Mouse (Mus musculus) myocyte (in vitro differentiated cells): ENCODE data around the gene Tent4a.

Experiments used
- E2F4 ChIP-seq: IDR thresholded peaks from one replicate; pipeline ENCODE4 v1.6.1; 2011; ENCODE audit warnings: mild to moderate bottlenecking, control low read depth, moderate library complexity; ENCODE audit not compliant: insufficient read depth
- MYOG ChIP-seq, 3 experiments: IDR thresholded peaks; one replicate each; pipeline ENCODE4 v1.6.1; 2011; ENCODE audit warnings: control low read depth in 2 of 3, low read depth in 2 of 3, mild to moderate bottlenecking in 2 of 3; ENCODE audit not compliant: insufficient read length in 2 of 3, control insufficient read depth in 1 of 3, insufficient read depth in 1 of 3
- POLR2A ChIP-seq: IDR thresholded peaks from one replicate; pipeline ENCODE4 v1.6.1; 2011; ENCODE audit warnings: low read depth, mild to moderate bottlenecking, control low read depth, moderate library complexity; ENCODE audit not compliant: insufficient read length
- USF1 ChIP-seq: IDR thresholded peaks from one replicate; pipeline ENCODE4 v1.6.1; 2011; ENCODE audit warnings: low read depth, mild to moderate bottlenecking, control low read depth, moderate library complexity

DNA sequence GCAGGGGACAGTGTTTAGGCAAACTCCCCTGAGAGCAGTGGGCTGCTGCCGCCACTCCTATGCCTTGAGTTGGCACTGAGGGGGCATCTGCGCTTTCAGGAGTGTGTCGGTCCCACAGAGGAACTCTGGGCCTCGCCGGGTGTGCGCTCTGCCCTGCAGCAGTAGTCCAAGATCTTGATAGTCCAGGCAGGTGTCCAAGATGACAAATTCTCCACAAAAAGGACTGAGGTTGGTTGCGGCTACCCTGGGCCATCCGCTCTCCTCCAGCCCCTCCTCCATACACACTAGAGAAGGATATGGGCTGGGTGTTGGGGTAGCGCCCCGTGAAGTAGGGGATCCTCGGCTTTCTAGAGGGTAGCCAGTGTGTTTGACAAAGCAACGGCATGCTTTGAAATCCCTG lies 9.2 kb upstream of the Tent4a start:
- TF ChIP-seq POLR2A (no peak), USF1 (no peak), E2F4 (no peak), MYOG (IDR thresholded peaks at IDR 0.05; ENCODE audit: control insufficient read depth in 1 of 3, insufficient read depth in 1 of 3, insufficient read length in 2 of 3, low read depth in 2 of 3) (no peak)
